Mouse (Mus musculus): ENCODE results near the gene Dcpp1. TPM values are rescaled to one million over a fixed set of nuclear protein-coding genes. Genes with fewer than 3 reads are reported as not detected.
"Not testable (repeated sequence)": the region's sequence is repeated elsewhere in the genome, so short reads cannot be mapped to it uniquely, and the experiment has no call there.

Gene Dcpp1
- not detected for total RNA-seq (2021)
- long read RNA-seq, experiment 1: 0 reads
- long read RNA-seq, experiment 2: 0 reads

DNA sequence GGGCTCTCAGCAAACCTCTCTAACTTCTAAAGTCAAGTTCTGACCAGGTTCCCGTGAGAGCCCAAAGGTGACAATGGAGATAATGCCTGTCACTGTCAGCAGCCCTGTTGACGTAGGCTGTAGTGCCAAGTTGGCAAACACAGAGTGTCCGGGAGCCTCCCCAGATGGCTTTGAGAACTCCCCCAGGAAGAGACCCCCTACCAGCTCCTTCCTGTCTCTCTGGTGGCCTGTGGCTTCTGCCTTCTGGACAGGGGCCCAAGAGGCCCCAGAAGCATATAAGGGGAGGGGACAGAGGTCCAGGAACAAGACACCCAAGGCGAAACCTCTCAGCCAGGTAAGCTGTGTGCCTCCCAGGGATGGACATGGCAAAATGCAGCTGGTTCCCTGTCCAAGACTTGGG, at the start of gene Dcpp1, which contains the start of gene Dcpp2:
TSS of gene Dcpp1 (plus strand) at position 301 of the 400 bp plus-strand sequence.
TSS of gene Dcpp2 (plus strand) at position 305 of the 400 bp plus-strand sequence.
- DNase-seq; intact Hi-C loops (cut with DNase I; ENCODE audit: low total_unique reads): not testable (repeated sequence)

DNA sequence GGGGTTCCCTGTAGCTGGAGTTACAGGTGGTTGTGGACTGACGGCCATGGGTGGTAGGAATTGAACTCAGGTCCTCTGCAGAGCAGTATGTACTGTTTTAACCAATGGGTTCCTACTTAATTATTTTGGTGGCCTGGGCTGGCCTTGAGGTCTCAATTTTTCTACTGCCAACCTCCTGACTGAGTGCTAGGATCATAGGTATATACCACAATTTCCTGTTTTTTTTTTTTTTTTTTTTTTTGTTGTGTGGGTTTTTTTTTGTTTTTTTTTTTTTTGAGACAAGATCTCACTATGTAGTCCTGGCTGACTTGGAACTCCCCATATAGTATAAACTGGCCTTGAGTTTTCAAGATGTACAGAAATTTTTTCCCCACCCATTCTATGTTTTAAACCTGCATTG, 49.5 kb upstream of the Dcpp1 start:
- no peak for DNase-seq
- intact Hi-C loops (cut with DNase I; ENCODE audit: low total_unique reads): no loop called here

DNA sequence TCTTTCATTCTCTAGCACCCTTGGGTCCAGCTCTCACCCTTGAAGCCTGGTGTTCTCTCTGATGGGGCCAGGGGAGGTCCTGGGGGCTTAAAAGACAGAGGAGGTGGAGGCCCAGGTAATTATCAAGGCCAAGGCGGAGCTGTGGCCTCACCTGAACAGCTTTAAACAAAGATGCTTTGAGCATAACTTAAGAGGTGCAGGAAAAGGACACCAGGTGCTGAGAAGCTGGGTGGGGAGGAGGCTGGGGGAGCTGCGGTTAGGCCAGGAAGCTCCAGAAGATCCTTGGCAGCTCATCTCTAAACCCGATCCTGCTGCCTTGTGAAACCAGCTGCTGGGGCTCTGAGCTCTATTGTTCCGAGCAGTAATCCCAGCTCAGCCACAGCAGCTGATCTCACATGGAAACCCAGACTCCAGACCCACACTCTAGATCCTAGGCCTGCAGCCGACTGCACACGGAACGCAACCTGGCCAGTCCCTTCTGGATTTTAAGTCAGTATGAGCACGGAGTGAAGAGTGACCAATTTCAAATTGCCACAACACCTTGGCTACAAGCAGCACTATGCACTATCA, 44.6 kb upstream of the Dcpp1 start, which contains the start of gene Prss33:
TSS of gene Prss33 (minus strand) at position 51 of the 570 bp plus-strand sequence.
- no peak for DNase-seq
- intact Hi-C loops (cut with DNase I; ENCODE audit: low total_unique reads): no loop called here

DNA sequence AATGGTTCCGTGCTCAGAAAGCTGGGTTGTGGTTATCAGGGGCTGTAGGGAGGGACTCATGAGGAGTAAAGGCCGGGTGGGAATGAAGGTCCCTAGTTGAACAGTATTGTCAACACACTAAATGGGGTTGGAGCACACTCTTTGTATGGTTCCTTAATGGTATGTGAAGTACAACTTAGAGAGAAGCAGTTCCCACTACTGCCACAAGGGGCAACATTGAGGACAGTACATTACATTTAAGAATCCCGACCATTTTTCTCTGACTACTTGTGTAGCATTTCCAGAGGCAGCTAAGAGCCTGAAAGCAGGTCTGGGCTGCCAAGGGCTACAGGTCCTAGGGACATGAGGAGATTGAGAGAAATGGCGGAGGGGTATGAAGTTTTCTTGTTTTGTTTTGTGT, 39.5 kb upstream of the Dcpp1 start:
- no peak for DNase-seq
- intact Hi-C loops (cut with DNase I; ENCODE audit: low total_unique reads): loop anchor here (5.0 kb wide), 1 partner anchor 64 kb away; no protein-coding TSS in a partner anchor

DNA sequence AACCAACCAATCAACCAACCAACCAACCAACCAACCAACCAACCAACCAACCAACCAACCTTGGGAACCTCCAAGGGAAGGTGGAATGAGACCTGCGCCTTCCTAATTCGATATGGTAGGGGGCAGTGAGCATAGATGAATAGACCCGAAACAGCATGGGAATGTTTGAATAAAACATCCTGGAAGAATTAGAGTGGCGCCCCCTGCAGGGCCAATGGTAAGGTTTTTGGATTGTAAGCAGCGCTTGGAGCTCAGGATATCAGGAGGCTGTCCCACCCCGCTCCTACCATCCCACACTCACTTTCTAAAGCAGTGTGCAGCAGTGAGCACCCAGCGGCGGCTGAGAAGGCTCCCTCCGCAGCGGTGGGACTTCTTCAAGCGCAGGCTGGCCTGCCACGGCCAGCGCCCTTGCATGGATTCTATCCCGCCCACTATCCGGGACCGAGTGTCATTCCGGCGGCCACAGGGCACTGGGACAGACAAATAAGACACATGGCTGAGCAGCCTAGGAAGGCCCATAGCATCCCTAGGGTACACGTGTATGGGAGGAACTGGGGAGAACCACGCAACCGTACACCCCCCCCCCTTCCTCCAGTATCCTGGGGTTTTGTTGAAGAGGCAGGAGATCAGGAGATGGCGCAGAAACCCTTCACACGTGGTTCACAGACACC, 37.4 kb upstream of the Dcpp1 start:
- no peak for DNase-seq
- intact Hi-C loops (cut with DNase I; ENCODE audit: low total_unique reads): loop anchor here (5.0 kb wide), 1 partner anchor 66 kb away; no protein-coding TSS in a partner anchor

DNA sequence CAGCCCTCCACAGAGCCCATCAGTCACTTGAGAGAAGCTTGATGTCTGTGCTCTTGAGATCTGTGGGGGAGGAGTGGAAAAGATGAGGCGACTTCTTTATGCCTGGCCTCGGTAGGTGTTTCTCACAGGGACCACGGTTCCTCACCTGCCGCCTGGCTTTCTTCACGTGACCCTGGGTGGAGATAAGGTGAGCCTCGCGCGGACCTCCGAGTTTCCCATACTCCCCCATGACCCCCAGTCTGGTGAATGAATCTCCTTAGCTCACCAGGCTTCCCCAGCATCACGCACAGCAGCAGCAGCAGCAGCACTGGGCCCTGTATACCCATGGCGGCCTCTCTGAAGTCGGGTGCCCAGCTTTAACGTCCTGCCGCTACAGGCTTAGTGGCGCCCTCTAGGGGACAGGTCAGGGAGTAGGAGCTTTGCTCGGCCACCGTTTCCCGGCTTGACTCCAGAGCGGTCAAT, 36.8 kb upstream of the Dcpp1 start, which contains the start of the genes Prss32 and Prss41:
TSS of gene Prss32 (plus strand) at position 44 of the 462 bp plus-strand sequence.
TSS of gene Prss41 (minus strand) at position 361 of the 462 bp plus-strand sequence.
- intact Hi-C loops (cut with DNase I; ENCODE audit: low total_unique reads): loop anchor here (5.0 kb wide), 1 partner anchor 67 kb away; no protein-coding TSS in a partner anchor
- peak; percentile 56 for DNase-seq

DNA sequence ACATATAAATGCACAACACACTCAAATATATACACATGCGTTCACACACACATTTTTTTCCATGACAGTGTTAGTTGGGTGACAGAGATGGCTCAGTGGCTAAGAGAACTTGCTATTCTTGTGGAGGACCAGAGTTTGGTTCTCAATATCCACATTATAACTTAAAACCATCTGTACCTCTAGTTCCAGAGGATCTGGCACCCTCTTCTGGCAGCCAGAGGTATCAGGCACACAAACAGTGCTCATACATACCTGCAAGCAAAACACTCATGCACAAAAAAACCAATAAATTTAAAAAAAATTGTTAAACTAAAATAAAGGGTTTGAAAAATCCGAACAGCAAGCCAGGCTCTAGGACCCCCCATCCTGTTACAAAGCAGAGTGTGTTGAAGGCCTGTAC, 30.6 kb upstream of the Dcpp1 start:
- DNase-seq: no peak
- intact Hi-C loops (cut with DNase I; ENCODE audit: low total_unique reads): loop anchor here (5.0 kb wide), 1 partner anchor 112 kb away; no protein-coding TSS in a partner anchor

DNA sequence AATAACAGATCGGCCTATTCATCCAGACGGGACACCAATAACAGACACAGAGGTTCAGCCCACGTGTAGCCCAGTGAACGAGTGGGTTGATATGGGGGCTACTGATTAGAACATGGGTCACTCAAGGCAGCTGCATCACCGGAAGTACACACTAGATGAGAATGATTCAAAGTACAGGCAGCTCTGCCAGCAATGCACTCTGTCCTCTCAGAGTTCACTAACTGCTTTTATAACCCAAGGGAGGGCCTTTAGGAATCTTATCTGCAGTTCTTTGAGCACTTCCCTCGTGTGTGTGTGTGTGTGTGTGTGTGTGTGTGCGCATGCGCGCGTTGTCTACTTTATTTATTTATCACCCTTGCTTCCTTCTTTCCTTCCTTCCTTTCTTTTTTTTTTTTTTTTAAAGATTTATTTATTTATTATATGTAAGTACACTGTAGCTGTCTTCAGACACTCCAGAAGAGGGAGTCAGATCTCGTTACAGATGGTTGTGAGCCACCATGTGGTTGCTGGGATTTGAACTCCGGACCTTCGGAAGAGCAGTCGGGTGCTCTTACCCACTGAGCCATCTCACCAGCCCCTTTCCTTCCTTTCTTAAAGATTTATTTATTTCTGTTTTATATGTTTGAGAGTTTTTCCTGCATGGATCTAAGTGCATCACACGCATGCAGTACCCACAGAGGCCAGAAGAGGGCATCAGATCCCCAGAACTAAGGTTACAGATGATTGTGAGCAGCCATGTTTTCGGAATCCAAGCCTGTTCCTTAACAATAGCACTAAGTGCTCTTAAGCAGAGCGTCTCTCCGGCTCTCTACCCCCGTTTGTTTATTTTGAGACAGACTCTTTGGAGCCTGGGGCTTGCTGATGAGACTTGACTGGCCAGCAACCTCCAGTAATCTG, 29.6 kb upstream of the Dcpp1 start:
- DNase-seq: peak; percentile 50
- intact Hi-C loops (cut with DNase I; ENCODE audit: low total_unique reads): loop anchor here (5.0 kb wide), 1 partner anchor 111 kb away; no protein-coding TSS in a partner anchor

DNA sequence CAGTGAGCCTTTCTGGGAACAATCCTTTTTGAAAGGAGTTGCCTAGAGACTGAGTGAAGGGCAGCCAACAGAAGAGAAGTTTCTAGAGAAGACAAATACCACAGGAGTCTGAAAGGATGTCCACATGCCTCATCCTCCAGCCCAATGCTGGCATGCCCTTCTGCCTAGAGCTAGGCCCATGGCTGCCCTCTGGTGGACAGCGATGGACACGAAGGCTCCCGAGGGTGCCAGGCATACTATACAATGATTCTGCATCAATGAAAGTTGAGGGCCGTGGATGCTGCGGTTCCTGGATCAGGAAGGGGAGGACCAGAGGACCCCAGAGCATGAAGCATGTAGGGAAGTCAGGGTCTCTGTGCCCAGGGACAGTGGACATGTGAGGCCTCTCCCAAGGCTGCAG, 27.4 kb upstream of the Dcpp1 start:
- DNase-seq: peak; percentile 63
- intact Hi-C loops (cut with DNase I; ENCODE audit: low total_unique reads): loop anchor here (5.0 kb wide), 1 partner anchor 109 kb away; no protein-coding TSS in a partner anchor

DNA sequence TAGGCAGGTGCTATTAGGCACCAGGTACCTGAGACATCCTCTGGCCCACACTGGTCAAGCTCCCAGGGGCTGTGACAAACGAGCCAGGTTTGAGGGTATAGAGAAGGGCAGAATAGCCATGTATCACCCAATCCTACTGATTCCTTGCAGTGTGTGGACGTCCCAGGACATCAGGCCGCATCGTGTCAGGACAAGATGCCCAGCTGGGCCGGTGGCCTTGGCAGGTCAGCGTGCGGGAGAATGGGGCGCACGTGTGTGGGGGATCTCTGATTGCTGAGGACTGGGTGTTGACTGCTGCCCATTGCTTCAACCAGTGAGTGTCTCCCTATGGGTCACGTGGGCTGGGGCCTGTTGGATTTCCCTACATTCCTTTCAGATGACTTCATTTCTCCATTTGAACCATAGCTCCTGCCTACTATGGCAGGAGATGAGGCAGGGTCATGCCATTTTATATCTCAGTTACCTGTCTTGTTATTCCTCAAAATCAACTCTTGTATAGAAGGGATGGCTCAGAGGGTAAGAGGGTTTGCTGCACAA, 26.4 kb upstream of the Dcpp1 start:
- intact Hi-C loops (cut with DNase I; ENCODE audit: low total_unique reads): loop anchor here (5.0 kb wide), 1 partner anchor 108 kb away; no protein-coding TSS in a partner anchor
- no peak for DNase-seq

DNA sequence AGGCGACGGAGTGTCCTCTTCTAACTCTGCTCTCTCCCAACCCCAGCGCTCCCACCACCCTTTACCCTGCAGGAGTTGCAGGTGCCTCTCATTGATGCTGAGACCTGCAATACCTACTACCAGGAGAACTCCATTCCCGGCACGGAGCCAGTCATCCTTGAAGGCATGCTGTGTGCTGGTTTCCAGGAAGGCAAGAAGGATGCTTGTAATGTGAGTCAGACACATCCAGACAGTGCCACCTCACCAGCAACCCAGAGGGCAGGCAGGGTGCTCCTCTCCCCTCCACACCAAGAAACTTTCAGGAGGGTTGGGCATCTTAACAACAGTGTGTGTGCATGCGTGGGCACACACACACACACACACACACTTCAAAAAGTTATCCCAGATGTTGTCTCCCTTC, 23.5 kb upstream of the Dcpp1 start:
- intact Hi-C loops (cut with DNase I; ENCODE audit: low total_unique reads): no loop called here
- DNase-seq: no peak

DNA sequence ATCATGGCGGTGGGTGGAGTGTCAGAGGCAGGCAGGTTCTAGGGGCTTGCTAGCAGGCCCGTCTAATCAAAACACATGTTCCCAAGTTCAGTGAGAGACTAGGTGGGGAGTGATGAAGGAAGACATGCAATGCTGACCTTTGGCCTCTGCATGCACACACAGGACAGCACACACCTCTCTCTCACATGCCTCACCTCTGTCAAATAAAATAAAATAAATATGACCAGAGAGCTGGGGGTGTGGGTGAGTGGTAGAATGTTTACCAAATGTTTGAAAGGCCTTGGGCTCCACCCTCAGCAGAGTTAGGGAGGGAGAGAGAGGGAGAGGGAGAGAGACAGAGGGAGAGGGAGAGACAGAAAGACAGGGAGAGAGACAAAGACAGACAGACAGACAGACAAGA, 22.8 kb upstream of the Dcpp1 start:
- intact Hi-C loops (cut with DNase I; ENCODE audit: low total_unique reads): no loop called here

DNA sequence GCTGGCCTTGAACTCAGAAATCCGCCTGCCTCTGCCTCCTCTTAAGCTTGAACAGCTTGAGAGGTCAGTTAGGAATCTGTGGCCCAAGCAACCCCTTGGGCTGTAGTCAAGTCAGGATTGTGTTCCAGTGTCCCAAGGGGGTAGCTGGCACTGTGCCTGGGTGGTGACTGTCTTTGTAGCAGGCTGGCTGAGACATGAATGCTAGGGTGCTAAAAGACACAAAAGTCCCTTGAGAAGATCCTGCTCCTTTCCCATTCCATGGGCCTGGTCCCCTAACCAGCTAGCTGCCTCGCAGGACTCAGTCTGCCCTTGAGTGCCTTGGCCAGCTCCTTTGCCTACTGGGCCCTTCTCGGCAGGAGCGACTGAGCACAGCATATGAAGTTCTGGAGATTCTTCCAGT, 17.8 kb upstream of the Dcpp1 start:
- intact Hi-C loops (cut with DNase I; ENCODE audit: low total_unique reads): no loop called here
- no peak for DNase-seq

More for the DNA sequence above, 22.8 kb upstream of the Dcpp1 start:
- DNase-seq: no peak

DNA sequence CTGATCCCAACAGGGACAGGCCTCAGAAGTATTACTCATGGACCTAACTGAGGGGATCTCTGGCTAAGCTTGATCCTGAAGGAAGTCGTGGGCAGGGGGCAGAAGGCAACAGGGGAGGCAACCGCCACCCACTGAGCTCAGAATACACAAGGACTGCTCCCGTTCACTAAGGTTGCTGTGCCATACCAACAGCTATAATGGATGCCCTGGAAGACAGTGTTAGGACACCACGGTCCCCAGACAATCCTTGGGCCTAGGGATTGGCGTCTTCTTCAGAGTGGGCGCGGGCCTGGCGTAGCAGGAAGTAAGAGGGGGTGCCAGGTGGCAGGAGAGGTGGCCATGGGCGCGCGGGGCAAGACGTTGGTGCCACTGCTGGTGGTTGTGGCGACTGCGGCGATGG, 12.9 kb upstream of the Dcpp1 start, which contains the start of gene Prss21:
TSS of gene Prss21 (plus strand) at position 301 of the 400 bp plus-strand sequence.
- no peak for DNase-seq
- intact Hi-C loops (cut with DNase I; ENCODE audit: low total_unique reads): no loop called here

DNA sequence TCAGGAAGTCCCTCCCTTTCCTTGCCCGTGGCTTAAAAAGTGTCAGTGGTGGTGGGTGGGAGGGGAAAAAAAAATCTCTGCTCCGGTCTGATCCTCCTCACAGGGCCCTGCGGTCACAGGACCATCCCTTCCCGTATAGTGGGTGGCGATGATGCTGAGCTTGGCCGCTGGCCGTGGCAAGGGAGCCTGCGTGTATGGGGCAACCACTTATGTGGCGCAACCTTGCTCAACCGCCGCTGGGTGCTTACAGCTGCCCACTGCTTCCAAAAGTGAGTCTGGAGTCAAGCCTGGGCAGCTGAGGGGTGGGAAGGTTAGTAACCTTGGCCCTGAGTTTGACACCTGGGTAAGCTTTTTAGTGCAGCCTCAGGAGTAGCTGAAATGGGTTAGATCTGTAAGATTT, 12.2 kb upstream of the Dcpp1 start:
- intact Hi-C loops (cut with DNase I; ENCODE audit: low total_unique reads): no loop called here
- DNase-seq: no peak

DNA sequence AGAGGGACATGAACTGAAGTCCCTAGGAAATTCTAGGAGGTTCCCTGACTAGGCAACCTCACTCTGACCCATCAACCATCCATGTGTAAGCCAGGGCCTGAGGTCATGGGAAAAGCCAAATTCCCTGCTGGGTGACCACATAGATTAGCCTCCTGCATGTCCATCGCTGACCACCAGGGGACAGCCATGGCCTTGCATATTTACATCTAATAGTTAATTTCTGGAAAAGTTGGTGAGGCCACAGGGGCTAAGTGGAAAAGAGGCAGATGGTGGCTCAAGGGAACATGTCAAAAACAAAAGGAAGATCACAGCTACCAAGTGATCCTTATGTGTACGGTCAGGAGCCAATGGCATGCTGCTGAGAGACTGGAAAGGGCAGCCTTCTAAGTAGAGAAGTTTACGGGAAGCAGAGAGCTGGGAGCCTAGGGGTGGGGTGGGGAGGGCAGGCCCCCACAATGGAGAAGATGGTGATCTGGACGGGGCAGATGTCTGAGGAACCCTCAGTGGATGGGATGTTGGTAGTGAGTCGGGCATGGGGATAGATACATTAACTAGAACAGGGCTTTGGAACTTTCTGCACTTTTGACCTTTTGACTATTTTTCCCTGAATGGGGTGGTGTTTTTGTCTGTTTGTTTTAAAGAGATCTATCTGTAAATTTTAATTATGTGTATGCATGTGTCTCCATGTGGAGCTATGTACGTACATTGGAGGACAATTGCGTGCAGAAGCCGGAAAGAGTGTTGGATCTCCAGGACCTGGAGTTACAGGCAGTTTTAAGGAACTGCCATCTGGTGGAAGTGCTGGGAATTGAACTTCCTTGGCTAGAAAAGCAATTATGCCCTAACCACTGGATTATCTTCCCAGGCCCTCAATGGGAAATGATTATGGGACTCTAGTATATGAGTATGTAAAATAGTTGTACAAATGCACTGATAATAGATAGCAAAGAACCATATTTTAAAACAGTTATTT, 6.5 kb upstream of the Dcpp1 start:
- intact Hi-C loops (cut with DNase I; ENCODE audit: low total_unique reads): no loop called here

DNA sequence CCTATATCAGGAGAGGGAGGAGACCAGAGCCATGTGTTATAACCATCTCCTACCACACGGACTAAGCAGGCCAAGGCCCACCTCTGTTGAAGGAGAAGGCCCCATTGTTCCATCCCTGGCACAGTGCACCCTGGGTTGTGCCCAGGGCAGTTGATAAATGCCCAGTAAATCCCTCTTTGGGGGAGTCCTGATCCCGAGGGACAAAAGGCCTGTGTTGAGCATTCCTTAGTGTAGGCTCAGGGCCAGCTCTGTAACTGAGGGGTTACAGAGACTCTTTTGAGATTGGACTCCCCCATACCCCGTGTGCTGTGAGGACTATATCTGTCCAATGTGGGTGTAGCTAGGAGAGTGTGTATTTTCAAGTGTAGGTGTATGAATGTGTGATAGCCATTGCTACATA, 3.9 kb upstream of the Dcpp1 start:
- intact Hi-C loops (cut with DNase I; ENCODE audit: low total_unique reads): loop anchor here (5.0 kb wide), 1 partner anchor 81 kb away; the partner anchor contains the start of gene Sbpl
- DNase-seq: no peak

More for the DNA sequence above, 6.5 kb upstream of the Dcpp1 start:
- DNase-seq: peak; percentile 59

DNA sequence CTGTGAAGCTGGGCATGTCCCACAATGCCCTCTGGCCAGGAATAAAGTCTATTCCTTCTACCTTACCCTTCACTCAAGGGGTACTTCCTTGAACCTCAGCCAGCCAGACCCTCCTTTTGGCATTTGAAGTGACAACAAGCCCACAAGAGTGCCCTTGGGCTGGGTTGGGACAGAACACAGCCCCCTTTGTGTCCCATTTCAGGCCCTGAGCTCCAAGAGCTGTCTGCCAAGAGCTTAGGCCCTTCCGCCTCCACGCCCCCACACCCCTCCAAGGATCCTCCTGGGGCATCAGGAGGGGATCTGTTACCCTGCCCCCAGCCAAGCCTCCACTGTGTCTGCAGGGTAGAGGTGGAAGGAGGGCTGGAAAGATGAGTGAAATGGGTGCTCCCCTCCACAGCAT, 3.5 kb upstream of the Dcpp1 start:
- intact Hi-C loops (cut with DNase I; ENCODE audit: low total_unique reads): loop anchor here (5.0 kb wide), 1 partner anchor 80 kb away; the partner anchor contains the start of gene Sbpl
- DNase-seq: no peak

Data from gastrocnemius, postnatal 14 days (tissue).